Mouse (Mus musculus) lung, postnatal 0 days (tissue): Measurements from ENCODE around the gene Cd6. TPM values are rescaled to one million over a fixed set of nuclear protein-coding genes. Genes with fewer than 3 reads are reported as not detected.

Experiments
- ATAC-seq: fragments of 200-750 bp; cut with Nextera tagmentation; 2 replicates; pipeline ENCODE4 v1.8.0; 2017; ENCODE audit warnings: moderate library complexity
- DNase-seq: peaks from one replicate; pipeline ENCODE4 v3.0.0-alpha.2; 2016; ENCODE audit warnings: low spot score
- H3K27ac ChIP-seq: fragments of 300-500 bp; sonication (generic); 2 replicates; pipeline ENCODE4 v1.5.1; 2014; ENCODE audit warnings: antibody characterized with exemption, mild to moderate bottlenecking, low read length, mixed read lengths
- H3K27me3 ChIP-seq: fragments of 300-500 bp; sonication (generic); replicated peaks from 2 replicates; pipeline ENCODE4 v1.6.1; 2014; ENCODE audit warnings: low read length, mixed read lengths; ENCODE audit not compliant: insufficient read depth
- H3K36me3 ChIP-seq: fragments of 300-500 bp; sonication (generic); 2 replicates; pipeline ENCODE4 v1.6.1; 2014; ENCODE audit warnings: low read length, mixed read lengths; ENCODE audit not compliant: insufficient read depth
- H3K4me1 ChIP-seq: fragments of 300-500 bp; sonication (generic); 2 replicates; pipeline ENCODE4 v1.6.1; 2014; ENCODE audit warnings: antibody characterized with exemption, low read depth, low read length, mixed read lengths; ENCODE audit not compliant: insufficient read depth
- H3K4me2 ChIP-seq: fragments of 300-500 bp; sonication (generic); replicated peaks from 2 replicates; pipeline ENCODE4 v1.6.1; 2014; ENCODE audit warnings: low read depth, mild to moderate bottlenecking, low read length, moderate library complexity, mixed read lengths
- H3K4me3 ChIP-seq: fragments of 300-500 bp; sonication (generic); 2 replicates; pipeline ENCODE4 v1.5.1; 2014; ENCODE audit warnings: low read depth, low read length
- H3K9ac ChIP-seq: fragments of 300-500 bp; sonication (generic); replicated peaks from 2 replicates; pipeline ENCODE4 v1.6.1; 2014; ENCODE audit warnings: low read depth, mild to moderate bottlenecking
- H3K9me3 ChIP-seq: fragments of 300-500 bp; sonication (generic); 2 replicates; pipeline ENCODE4 v1.6.1; 2016; ENCODE audit warnings: low read length, mixed read lengths
- CTCF ChIP-seq: IDR thresholded peaks from 2 replicates; pipeline ENCODE4 v1.5.1; 2016; ENCODE audit warnings: antibody characterized with exemption, mild to moderate bottlenecking
- EP300 ChIP-seq: IDR thresholded peaks from 2 replicates; pipeline ENCODE4 v1.6.1; 2016; ENCODE audit warnings: antibody characterized with exemption, mild to moderate bottlenecking, control low read depth
- WGBS: fragments of 180-500 bp; shearing (Covaris S2); extraction: QIAGEN DNeasy Blood & Tissue Kit; methylation state at CpG from one replicate; pipeline ENCODE4 v1.1.7; 2014; 5-methylcytosine and 5-hydroxymethylcytosine counted together
- polyA plus RNA-seq: library from polyadenylated mRNA; unstranded; fragments of >200 nt; fragmentation: Nextera tagmentation; extraction: Ambion mirVana; gene quantifications from 2 replicates; pipeline ENCODE4 v1.2.1, GENCODE M21; 2015

The Cd6 gene
- polyA plus RNA-seq, 1 experiment from 2014 or later = not detected

DNA sequence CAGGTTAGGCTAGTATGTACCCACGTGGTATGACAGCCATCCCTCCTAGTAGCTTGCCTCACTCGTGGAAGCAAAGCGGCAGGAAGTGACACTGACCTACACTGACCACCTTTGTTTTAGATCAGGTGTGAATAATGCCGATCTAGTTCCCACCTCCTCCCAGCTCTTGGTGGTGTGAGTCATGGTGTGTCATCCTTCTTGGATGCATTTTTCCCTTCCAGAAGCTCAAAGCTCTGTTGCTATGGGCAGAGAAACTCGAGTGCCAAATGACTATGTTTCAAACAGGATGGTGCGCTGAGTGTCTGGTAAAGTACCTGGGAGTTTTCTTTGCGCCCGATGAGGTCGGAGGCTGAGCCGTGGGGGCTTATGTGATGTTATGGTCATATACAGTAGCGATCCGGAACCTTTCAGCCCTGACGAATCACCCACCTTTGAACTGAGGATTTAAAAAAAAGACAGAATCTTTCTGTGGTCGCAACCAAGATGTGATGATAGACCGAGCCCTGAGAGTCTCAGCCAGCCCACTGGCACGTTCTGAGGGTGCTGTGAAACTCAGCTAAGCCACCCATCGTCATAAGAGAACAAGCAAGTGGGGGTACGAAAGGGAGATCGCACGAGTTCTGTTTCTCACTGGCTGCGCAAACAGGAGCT, 66.4 kb downstream of the Cd6 start:
- DNase-seq = no peak
- H3K27me3 ChIP-seq = no peaks in the 10 kb centered on the region
- no peak overlapping the region for H3K9ac ChIP-seq
- no peak overlapping the region for H3K4me2 ChIP-seq
- no peak overlapping the region for H3K4me3 ChIP-seq
- TF ChIP-seq EP300 (no peak), CTCF (no peak)
- no peaks in the 10 kb centered on the region for H3K9me3 ChIP-seq
- H3K4me1 ChIP-seq = no peaks in the 10 kb centered on the region; the same call in 1 of the 2 replicates
- ATAC-seq = no peak
- 66% methylated on average over 21 of the region's 21 CpGs for WGBS
- H3K27ac ChIP-seq = no peak overlapping the region
- no peaks in the 10 kb centered on the region for H3K36me3 ChIP-seq

DNA sequence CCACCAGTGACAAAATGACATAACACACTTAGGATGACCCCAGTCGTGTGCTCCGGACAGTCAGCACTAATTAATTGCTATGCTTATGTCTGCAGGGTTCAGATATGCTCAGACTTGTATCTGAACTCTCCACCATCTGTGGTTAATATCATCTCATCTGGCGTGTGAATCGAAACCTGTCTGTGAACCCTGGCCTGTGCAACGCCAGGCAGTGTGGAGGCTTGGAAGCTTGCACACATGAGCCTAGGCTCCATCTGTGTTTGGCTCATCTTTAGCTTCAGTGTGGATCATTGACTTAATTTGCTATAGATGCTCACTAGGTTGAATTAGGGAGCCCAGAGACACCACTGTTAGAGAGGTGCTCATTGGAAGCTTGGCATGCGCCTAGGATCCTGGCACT, 67.4 kb downstream of the Cd6 start:
- no peak overlapping the region for H3K4me2 ChIP-seq
- no peaks in the 10 kb centered on the region for H3K9me3 ChIP-seq
- no peaks in the 10 kb centered on the region for H3K27me3 ChIP-seq
- no peak for DNase-seq
- no peaks in the 10 kb centered on the region for H3K36me3 ChIP-seq
- no peak overlapping the region for H3K9ac ChIP-seq
- H3K4me1 ChIP-seq = no peaks in the 10 kb centered on the region; the same call in 1 of the 2 replicates
- H3K27ac ChIP-seq = no peak overlapping the region
- H3K4me3 ChIP-seq = no peak overlapping the region
- WGBS = 67% methylated on average over 6 of the region's 6 CpGs
- ATAC-seq = no peak
- no peak for TF ChIP-seq EP300
- no peak for TF ChIP-seq CTCF

GRCm38 (mm10) chr19:10761794-10762415, 68.0 kb downstream of the Cd6 start:
- Histone ChIP-seq H3K4me3 (no peak overlapping the region), H3K4me1 (no peaks in the 10 kb centered on the region; the same call in 1 of the 2 replicates), H3K4me2 (no peak overlapping the region), H3K27me3 (no peaks in the 10 kb centered on the region), H3K9ac (no peak overlapping the region), H3K27ac (no peak overlapping the region), H3K9me3 (no peaks in the 10 kb centered on the region), H3K36me3 (no peaks in the 10 kb centered on the region)
- DNase-seq (no peak), ATAC-seq (no peak)
- WGBS = 83% methylated on average over 8 of the region's 8 CpGs
- TF ChIP-seq CTCF (no peak), EP300 (no peak)

DNA sequence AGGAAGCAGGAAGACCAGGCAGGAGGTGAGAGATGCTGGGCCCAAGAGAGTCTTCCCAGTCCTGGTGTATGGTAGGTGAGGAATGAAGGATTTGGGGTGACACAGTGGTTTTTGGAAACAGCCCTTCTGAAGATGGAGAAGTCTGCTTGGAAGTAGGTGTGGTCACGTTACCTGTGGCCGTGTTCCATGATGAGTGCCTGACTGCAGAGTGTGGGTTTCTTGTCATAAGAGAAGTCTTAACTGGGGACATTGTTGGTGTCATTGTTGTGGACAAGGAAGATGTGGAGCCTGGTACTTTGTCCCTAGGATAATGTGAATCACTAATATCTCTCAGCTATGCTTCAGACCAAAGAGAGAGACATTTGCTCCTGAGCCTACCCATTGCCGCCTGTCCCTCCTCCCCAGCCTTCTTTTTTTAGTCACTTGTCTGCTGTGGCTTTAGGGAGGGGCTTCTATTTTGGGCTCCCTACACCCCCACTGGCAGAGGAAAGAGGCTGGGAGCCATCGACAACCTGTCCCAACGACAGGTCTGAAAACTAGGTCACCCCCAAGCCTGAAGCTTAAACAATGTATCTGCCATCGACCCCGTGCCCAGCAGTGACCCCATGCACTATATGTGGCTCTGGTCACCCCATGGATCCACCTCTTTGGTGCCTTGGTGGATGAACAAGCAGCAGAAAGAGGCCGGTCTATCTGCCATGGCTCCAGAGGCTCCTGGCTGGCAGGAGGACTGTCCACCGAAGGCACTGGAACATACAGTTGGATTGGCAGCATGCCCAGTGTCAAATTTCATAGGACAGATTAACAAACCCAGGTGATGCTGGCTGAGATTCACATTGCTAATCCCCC, 69.7 kb downstream of the Cd6 start:
- TF ChIP-seq EP300 = no peak
- TF ChIP-seq CTCF = no peak
- Histone ChIP-seq H3K36me3 (no peaks in the 10 kb centered on the region), H3K4me1 (no peaks in the 10 kb centered on the region; the same call in 1 of the 2 replicates), H3K9me3 (no peaks in the 10 kb centered on the region), H3K4me2 (no peak overlapping the region), H3K27ac (no peak overlapping the region), H3K4me3 (no peak overlapping the region), H3K27me3 (no peaks in the 10 kb centered on the region), H3K9ac (no peak overlapping the region)
- DNase-seq = no peak
- WGBS = 74% methylated on average over 9 of the region's 9 CpGs
- no peak for ATAC-seq

DNA sequence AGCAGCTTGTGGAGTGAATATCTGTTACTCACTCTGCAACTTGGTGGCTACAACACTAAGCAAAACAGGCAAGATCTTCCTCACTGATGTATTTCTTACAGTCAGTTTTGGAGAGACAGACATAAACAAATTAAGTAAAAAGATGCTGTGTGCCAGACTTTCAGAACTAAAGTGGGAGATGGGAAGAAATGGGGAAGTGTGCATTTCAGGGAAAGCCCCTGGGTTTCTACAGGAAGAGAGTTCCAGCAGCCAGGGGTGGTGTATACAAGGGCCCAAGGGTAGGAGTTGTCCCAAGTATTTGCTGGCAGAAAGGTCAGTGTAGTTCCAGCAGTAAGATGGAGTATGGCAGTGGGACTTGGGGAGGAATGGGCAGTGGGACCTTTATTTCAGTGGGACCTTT, 70.3 kb downstream of the Cd6 start:
- H3K9ac ChIP-seq = no peak overlapping the region
- H3K9me3 ChIP-seq = no peaks in the 10 kb centered on the region
- ATAC-seq (no peak), DNase-seq (no peak)
- H3K36me3 ChIP-seq = no peaks in the 10 kb centered on the region
- H3K4me1 ChIP-seq = no peaks in the 10 kb centered on the region; the same call in 1 of the 2 replicates
- H3K27me3 ChIP-seq = no peaks in the 10 kb centered on the region
- H3K4me2 ChIP-seq = no peak overlapping the region
- TF ChIP-seq CTCF (no peak), EP300 (no peak)
- no peak overlapping the region for H3K27ac ChIP-seq
- no peak overlapping the region for H3K4me3 ChIP-seq

GRCm38 (mm10) chr19:10758708-10759107, 71.2 kb downstream of the Cd6 start:
- DNase-seq = no peak
- TF ChIP-seq EP300 (no peak), CTCF (no peak)
- ATAC-seq = peak; percentile 25; the same call in 1 of the 2 replicates
- no peaks in the 10 kb centered on the region for H3K27me3 ChIP-seq
- H3K9ac ChIP-seq = no peak overlapping the region
- no peaks in the 10 kb centered on the region for H3K9me3 ChIP-seq
- H3K4me1 ChIP-seq = no peaks in the 10 kb centered on the region; the same call in 1 of the 2 replicates
- H3K4me2 ChIP-seq = no peak overlapping the region
- 28% methylated on average over 6 of the region's 6 CpGs for WGBS
- H3K27ac ChIP-seq = no peak overlapping the region
- H3K36me3 ChIP-seq = no peaks in the 10 kb centered on the region
- no peak overlapping the region for H3K4me3 ChIP-seq
